Mouse (Mus musculus) myocyte (in vitro differentiated cells): ENCODE measurements around the gene Fam180a. TPM values are rescaled to one million over a fixed set of nuclear protein-coding genes. Genes with fewer than 3 reads are reported as not detected.

Experiments used
- H3K27me3 ChIP-seq: one replicate; pipeline ENCODE4 v1.6.1; 2011; ENCODE audit not compliant: control insufficient read depth, insufficient read depth, insufficient read length
- H3K36me3 ChIP-seq: one replicate; pipeline ENCODE4 v1.6.1; 2011; ENCODE audit not compliant: control insufficient read depth, insufficient read depth
- H3K4me2 ChIP-seq: one replicate; pipeline ENCODE4 v1.6.1; 2011; ENCODE audit warnings: low read depth, control low read depth
- H3K4me3 ChIP-seq: one replicate; pipeline ENCODE4 v1.5.1; 2011; ENCODE audit warnings: mild to moderate bottlenecking, control low read depth, moderate library complexity
- H3K79me2 ChIP-seq: one replicate; pipeline ENCODE4 v1.6.1; 2011; ENCODE audit not compliant: control insufficient read depth, insufficient read depth
- H3ac ChIP-seq: one replicate; pipeline ENCODE4 v1.6.1; 2011; ENCODE audit not compliant: control insufficient read depth, insufficient read length
- CEBPB ChIP-seq: IDR thresholded peaks from 2 replicates; pipeline ENCODE4 v1.6.1; 2011; ENCODE audit warnings: mild to moderate bottlenecking, moderate library complexity; ENCODE audit not compliant: poor library complexity, insufficient read depth, severe bottlenecking
- E2F4 ChIP-seq: IDR thresholded peaks from one replicate; pipeline ENCODE4 v1.6.1; 2011; ENCODE audit warnings: mild to moderate bottlenecking, control low read depth, moderate library complexity; ENCODE audit not compliant: insufficient read depth
- MAX ChIP-seq: IDR thresholded peaks from one replicate; pipeline ENCODE4 v1.6.1; 2011; ENCODE audit warnings: low read depth, mild to moderate bottlenecking, control low read depth
- MYOD1 ChIP-seq, 3 experiments: IDR thresholded peaks; one replicate each; pipeline ENCODE4 v1.6.1; 2011; ENCODE audit warnings: control low read depth in 2 of 3, low read depth in 2 of 3, mild to moderate bottlenecking in 2 of 3, moderate library complexity in 1 of 3; ENCODE audit not compliant: insufficient read length in 2 of 3, control insufficient read depth in 1 of 3
- MYOG ChIP-seq, 3 experiments: IDR thresholded peaks; one replicate each; pipeline ENCODE4 v1.6.1; 2011; ENCODE audit warnings: control low read depth in 2 of 3, low read depth in 2 of 3, mild to moderate bottlenecking in 2 of 3; ENCODE audit not compliant: insufficient read length in 2 of 3, control insufficient read depth in 1 of 3, insufficient read depth in 1 of 3
- POLR2A ChIP-seq: IDR thresholded peaks from one replicate; pipeline ENCODE4 v1.6.1; 2011; ENCODE audit warnings: low read depth, mild to moderate bottlenecking, control low read depth, moderate library complexity; ENCODE audit not compliant: insufficient read length
- POLR2AphosphoS2 ChIP-seq: IDR thresholded peaks from one replicate; pipeline ENCODE4 v1.6.1; 2011; ENCODE audit warnings: low read depth, control low read depth; ENCODE audit not compliant: insufficient read length
- REST ChIP-seq: IDR thresholded peaks from one replicate; pipeline ENCODE4 v1.6.1; 2011; ENCODE audit warnings: mild to moderate bottlenecking, control low read depth, moderate library complexity; ENCODE audit not compliant: insufficient read depth, insufficient read length
- SRF ChIP-seq: IDR thresholded peaks from one replicate; pipeline ENCODE4 v1.6.1; 2011; ENCODE audit warnings: low read depth; ENCODE audit not compliant: control insufficient read depth, insufficient read length
- TCF12 ChIP-seq: IDR thresholded peaks from one replicate; pipeline ENCODE4 v1.6.1; 2011; ENCODE audit warnings: mild to moderate bottlenecking, control low read depth; ENCODE audit not compliant: poor library complexity, insufficient read depth, severe bottlenecking
- TCF3 ChIP-seq: IDR thresholded peaks from one replicate; pipeline ENCODE4 v1.6.1; 2011; ENCODE audit warnings: low read depth, control low read depth; ENCODE audit not compliant: insufficient read length
- USF1 ChIP-seq: IDR thresholded peaks from one replicate; pipeline ENCODE4 v1.6.1; 2011; ENCODE audit warnings: low read depth, mild to moderate bottlenecking, control low read depth, moderate library complexity
- polyA plus RNA-seq: library from polyadenylated mRNA; unstranded; fragments of >200 nt; fragmentation: generic; extraction: Trizol; gene quantifications from one replicate; pipeline ENCODE4 v1.2.1, GENCODE M21; 2012; ENCODE audit warnings: missing spikeins

Fam180a gene
- polyA plus RNA-seq, 1 experiment: 0.04 TPM

- Histone ChIP-seq H3K79me2 (no peaks in the 10 kb centered on the region), H3K4me3 (no peak within 1 kb of the TSS), H3K4me2 (no peak within 1 kb of the TSS)
Observed at GRCm38 (mm10) chr6:35308037-35308436, 17.9 kb downstream of the Fam180a start, which contains the start of gene Slc13a4. Gene Slc13a4, minus strand, starts transcription at chr6:35308131.

GRCm38 (mm10) chr6:35307136-35307535 lies 18.8 kb downstream of the Fam180a start:
- Histone ChIP-seq H3K4me3 (no peak overlapping the region), H3K4me2 (no peak overlapping the region), H3K36me3 (no peaks in the 10 kb centered on the region), H3ac (no peak overlapping the region), H3K27me3 (no peaks in the 10 kb centered on the region), H3K79me2 (no peaks in the 10 kb centered on the region)
- TF ChIP-seq POLR2AphosphoS2: no peak
- TF ChIP-seq MAX: no peak
- TF ChIP-seq MYOD1 (IDR thresholded peaks at IDR 0.05; ENCODE audit: control insufficient read depth in 1 of 3, insufficient read length in 2 of 3, low read depth in 2 of 3): no peak
- no peak for TF ChIP-seq USF1
- TF ChIP-seq POLR2A: no peak
- no peak for TF ChIP-seq TCF12
- TF ChIP-seq E2F4: no peak
- TF ChIP-seq MYOG (IDR thresholded peaks at IDR 0.05; ENCODE audit: control insufficient read depth in 1 of 3, insufficient read depth in 1 of 3, insufficient read length in 2 of 3, low read depth in 2 of 3): no peak
- no peak for TF ChIP-seq CEBPB

More at GRCm38 (mm10) chr6:35308037-35308436, 17.9 kb downstream of the Fam180a start, which contains the start of gene Slc13a4:
- Histone ChIP-seq H3K27me3 (no peaks in the 10 kb centered on the region), H3ac (no peak within 1 kb of the TSS), H3K36me3 (no peaks in the 10 kb centered on the region)
- TF ChIP-seq POLR2AphosphoS2 (no peak), MAX (no peak), SRF (no peak)

DNA sequence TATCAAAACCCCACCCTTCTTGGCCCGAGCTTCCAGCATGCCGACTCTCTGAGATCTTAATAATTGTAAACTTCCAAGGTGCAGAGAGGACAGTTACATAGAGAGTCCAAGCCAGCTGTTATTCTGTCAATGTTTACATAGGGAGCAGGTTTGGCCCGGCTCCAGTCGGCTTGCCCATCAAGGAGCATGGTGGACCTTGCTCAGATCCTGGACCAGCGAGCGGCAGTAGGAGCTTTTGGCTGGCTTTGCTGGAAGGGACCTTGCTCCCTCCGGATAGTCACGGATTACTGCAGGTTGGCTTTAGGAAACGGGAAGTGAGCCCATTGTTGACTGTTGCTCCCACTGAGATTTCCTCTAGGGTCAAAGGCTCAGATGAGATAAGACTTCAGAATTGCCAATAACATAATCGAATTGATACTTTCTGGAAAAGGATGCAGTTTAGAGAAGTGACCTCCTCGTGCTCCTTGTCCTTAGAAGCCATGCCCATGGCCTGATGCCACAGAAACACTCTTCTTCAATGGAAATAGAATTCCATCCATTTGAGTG lies 22.5 kb downstream of the Fam180a start:
- Histone ChIP-seq H3K79me2 (no peaks in the 10 kb centered on the region), H3K4me3 (no peak overlapping the region), H3K36me3 (no peaks in the 10 kb centered on the region), H3ac (no peak overlapping the region), H3K4me2 (no peak overlapping the region), H3K27me3 (no peaks in the 10 kb centered on the region)
- TF ChIP-seq TCF12 (no peak), MYOG (IDR thresholded peaks at IDR 0.05; ENCODE audit: control insufficient read depth in 1 of 3, insufficient read depth in 1 of 3, insufficient read length in 2 of 3, low read depth in 2 of 3) (no peak), CEBPB (no peak), TCF3 (no peak), POLR2A (no peak), MYOD1 (IDR thresholded peaks at IDR 0.05; ENCODE audit: control insufficient read depth in 1 of 3, insufficient read length in 2 of 3, low read depth in 2 of 3) (no peak), SRF (no peak), USF1 (no peak), MAX (no peak), REST (no peak), POLR2AphosphoS2 (no peak), E2F4 (no peak)

DNA sequence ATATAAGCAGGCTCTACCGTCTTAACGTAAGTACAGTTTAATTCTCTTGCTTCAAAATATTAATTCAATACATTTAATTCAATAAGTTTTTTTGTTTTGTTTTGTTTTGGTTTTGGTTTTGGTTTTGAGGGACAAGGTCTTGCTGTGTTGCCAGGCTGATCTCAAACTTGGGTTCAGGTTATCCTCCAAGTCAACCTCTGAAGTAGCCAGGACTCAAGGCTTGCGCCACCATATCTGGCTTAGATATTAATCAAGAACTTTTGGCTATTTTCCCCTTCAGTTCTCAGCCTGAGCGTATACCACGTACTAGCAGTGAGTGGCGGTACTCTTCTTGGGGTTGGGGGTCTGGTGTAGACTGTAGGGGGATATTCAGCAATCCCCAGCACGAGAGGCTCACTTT lies 23.4 kb downstream of the Fam180a start:
- Histone ChIP-seq H3ac (no peak overlapping the region), H3K27me3 (no peaks in the 10 kb centered on the region), H3K4me3 (no peak overlapping the region), H3K79me2 (no peaks in the 10 kb centered on the region), H3K36me3 (no peaks in the 10 kb centered on the region), H3K4me2 (no peak overlapping the region)
- TF ChIP-seq MYOG (IDR thresholded peaks at IDR 0.05; ENCODE audit: control insufficient read depth in 1 of 3, insufficient read depth in 1 of 3, insufficient read length in 2 of 3, low read depth in 2 of 3): no peak
- no peak for TF ChIP-seq MAX
- TF ChIP-seq POLR2AphosphoS2: no peak
- TF ChIP-seq TCF12: no peak
- TF ChIP-seq USF1: no peak
- TF ChIP-seq SRF: no peak
- TF ChIP-seq MYOD1 (IDR thresholded peaks at IDR 0.05; ENCODE audit: control insufficient read depth in 1 of 3, insufficient read length in 2 of 3, low read depth in 2 of 3): no peak
- no peak for TF ChIP-seq POLR2A
- TF ChIP-seq TCF3: no peak
- no peak for TF ChIP-seq E2F4
- TF ChIP-seq REST: no peak
- TF ChIP-seq CEBPB: no peak

- no peak overlapping the region for H3ac ChIP-seq
- H3K4me3 ChIP-seq: no peak overlapping the region
- H3K27me3 ChIP-seq: no peaks in the 10 kb centered on the region
- no peaks in the 10 kb centered on the region for H3K36me3 ChIP-seq
- H3K79me2 ChIP-seq: no peaks in the 10 kb centered on the region
- no peak for TF ChIP-seq POLR2AphosphoS2
- no peak for TF ChIP-seq TCF12
- no peak for TF ChIP-seq MAX
- no peak for TF ChIP-seq MYOG (IDR thresholded peaks at IDR 0.05; ENCODE audit: control insufficient read depth in 1 of 3, insufficient read depth in 1 of 3, insufficient read length in 2 of 3, low read depth in 2 of 3)
- no peak for TF ChIP-seq REST
- no peak for TF ChIP-seq TCF3
- no peak overlapping the region for H3K4me2 ChIP-seq
Observed at GRCm38 (mm10) chr6:35298323-35298722, 27.6 kb downstream of the Fam180a start.
